Mouse (Mus musculus): ENCODE measurements around the gene Rpl23.

DNA sequence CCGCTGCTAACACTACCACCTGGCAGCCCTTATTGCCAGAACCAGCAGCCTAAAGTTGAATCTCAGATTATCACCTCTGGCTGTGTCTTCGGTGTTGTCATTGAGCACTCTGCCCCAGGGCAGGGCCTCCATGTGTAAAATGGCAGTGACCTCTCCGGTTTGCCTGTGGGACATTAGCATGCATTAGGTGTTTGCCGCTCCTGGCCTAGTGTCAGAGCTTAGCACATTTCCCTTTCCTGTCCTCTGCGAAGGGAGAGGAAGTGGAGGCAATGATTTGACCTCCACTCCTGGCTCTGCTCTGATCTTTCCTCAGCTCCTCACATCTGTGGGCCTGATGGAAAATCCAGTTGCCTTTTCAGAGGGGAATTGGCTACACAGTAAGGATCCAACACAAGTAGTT lies 37.7 kb upstream of the Rpl23 start:
- TF ChIP-seq CTCF (IDR thresholded peaks at IDR 0.05; ENCODE audit: insufficient read depth, low read depth, low read length) (no peak), POLR2A (IDR thresholded peaks at IDR 0.05; ENCODE audit: insufficient read depth, low read depth, low read length) (no peak)
